Mouse (Mus musculus) adrenal gland, adult 18-20 months (tissue): Measurements from ENCODE around the gene Gm8113. TPM values are rescaled to one million over a fixed set of nuclear protein-coding genes. Genes with fewer than 3 reads are reported as not detected.
"Not testable (repeated sequence)": the region's sequence is repeated elsewhere in the genome, so short reads cannot be mapped to it uniquely, and the experiment has no call there.

ENCODE experiments used
- DNase-seq, 2 experiments: peaks; one replicate each; pipeline ENCODE4 v3.0.0; 2021 to 2022; ENCODE audit warnings: low spot score in 2 of 2
- long read RNA-seq, 2 experiments: library from polyadenylated mRNA; stranded (forward); transcript quantifications; one replicate each; pipeline ENCODE4 v2.0.0; 2021
- total RNA-seq, 2 experiments: library from RNA; stranded (reverse); gene quantifications; 1 replicate in 1 of 2; 2 replicates in 1 of 2; pipeline ENCODE4 v1.2.3; 2021

The Gm8113 gene
- 1 to 10 TPM in 1 of 2 experiments, under 1 TPM in 1; 0.48 to 2.1 TPM for total RNA-seq
- long read RNA-seq, experiment 1 = 0 reads
- long read RNA-seq, experiment 2 = 0 reads

DNA sequence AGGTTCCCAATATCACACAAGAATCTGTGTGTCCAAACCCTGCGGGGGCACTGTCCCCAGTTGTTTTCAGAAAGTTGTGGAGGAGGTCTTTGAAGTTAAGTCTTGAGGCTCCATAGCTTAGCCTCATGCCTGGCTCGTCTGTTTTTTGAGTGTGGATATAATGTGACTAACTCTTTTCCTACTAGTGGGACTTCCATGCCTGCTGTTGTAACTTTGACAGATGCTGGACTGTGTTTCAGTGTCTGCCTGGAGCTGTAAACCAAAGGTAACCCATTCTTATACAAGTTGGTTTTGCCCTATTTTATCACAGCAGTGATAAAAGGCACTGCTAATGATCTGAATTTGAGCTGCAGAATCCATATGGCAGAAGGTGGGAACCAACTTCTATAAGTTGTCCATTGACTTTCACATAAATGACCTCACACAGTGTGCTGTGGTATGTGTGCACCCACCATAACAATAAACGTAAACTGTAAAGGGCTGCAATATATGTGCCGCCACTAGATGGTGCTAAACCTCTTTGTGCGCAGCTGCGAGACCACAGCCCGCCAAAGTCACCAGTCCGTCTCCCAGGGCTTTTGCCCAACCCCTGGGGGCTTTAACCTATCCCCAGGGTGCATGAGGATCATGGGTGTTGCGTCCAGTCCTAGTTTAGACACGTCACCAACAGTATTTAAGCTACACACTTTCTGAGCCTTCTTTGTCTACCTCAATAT is at the start of gene Gm8113:
Gene Gm8113 (plus strand): TSS at position 703 of the 716 bp plus-strand sequence.
- DNase-seq = peak; percentile 33 to 38

DNA sequence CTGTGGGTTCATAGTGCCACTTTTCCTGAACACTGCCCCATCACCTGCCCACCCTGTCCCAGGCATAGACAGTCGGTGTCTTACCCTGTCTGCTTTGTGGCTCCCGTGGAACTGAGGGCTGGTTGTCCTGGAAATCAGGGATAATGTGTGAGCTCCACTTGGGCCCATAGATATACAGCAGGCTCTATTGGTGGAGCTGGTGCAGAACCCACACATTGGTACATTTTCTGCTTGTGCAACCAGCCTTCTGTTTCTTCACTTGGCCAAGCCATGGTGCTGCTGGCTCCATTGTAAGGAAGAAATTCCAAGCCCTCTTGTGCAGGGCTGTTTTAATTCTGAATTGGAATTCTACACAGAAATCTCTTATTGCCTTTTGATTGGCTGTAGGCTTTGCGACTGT is 49.8 kb upstream of the Gm8113 start, which contains the start of gene Ear1:
Gene Ear1 (minus strand): TSS at position 101 of the 400 bp plus-strand sequence.
- not testable (repeated sequence) for DNase-seq

- not testable (repeated sequence) for DNase-seq
These were observed 47.4 kb upstream of the Gm8113 start for GRCm38 (mm10) chr14:43877789-43878188.

- DNase-seq = not testable (repeated sequence)
These were observed 45.1 kb upstream of the Gm8113 start for GRCm38 (mm10) chr14:43879966-43880545.

DNA sequence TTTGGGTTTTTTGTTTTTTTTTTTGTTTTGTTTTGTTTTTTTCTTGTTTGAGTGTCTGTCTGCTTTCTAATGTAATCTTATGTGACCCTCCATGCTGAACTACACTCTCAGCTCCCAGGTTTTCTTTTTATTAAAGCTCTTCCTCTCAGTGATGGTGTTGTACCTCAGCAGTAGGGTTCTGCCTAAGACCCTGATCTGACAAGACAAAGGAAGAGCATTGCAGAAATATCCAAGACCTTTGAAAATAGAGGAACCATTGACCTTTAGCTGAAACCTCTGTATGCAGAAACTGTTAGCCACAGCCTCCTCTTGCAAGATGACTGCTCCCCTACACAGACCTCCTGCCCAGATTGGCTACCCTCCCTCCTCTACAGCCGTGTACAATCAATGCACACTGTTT is 39.0 kb upstream of the Gm8113 start:
- DNase-seq = not testable (repeated sequence)

DNA sequence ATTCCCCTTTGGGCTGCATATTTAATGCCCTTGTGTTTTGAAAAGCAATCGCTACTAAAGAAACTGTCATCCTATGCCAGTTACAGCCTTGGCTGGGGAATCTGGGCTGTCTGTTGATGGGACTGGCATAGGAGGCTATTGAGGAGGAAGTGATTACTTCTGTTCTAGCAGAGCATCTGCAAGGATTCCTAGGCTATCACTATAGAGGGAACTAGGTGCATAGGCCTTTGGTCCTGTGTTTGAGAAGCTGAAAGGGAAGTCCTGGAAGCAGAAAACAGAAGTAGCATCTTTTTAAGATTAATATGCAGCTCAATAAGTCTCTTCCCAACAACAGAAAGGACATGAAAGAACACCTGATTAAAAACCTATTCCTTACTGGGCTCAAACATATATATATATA is 33.9 kb upstream of the Gm8113 start:
- DNase-seq = not testable (repeated sequence)

DNA sequence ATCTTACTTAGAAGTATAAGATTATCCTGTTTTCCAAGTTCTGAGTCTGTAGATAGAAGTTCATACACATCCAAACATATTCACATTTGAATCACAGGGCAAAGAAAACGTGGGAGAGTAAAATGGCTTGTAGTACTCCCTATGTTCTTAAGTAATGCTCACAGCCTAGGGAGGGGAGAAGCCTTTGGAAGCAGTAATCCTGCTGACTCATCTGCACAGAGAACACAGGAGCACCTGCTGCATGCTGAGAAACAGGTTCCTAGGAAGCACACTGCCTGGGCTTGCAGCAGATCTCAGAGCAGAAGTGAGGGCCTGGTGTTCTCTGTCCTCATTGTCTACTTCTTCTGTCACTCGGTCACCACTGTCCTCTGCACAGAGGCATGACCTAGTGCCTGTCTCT is 29.8 kb upstream of the Gm8113 start:
- not testable (repeated sequence) for DNase-seq

DNA sequence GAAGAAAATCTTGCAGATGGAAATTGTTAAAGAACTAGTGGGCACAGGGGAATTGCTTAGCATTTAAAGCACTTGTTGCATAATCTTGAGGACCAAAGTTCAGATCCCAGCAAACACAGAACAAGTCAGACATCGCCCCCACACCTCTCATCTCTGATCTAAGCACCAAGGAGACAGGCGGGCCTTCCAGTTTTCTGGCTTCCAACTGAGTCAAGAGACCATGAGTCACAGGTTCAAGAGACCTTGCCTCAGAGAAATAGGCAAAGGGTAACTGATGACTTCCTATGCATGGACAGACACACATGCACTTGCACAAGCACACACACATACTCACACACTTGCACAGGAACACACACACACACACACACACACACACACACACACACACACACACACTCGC is 26.6 kb upstream of the Gm8113 start:
- DNase-seq = not testable (repeated sequence)

DNA sequence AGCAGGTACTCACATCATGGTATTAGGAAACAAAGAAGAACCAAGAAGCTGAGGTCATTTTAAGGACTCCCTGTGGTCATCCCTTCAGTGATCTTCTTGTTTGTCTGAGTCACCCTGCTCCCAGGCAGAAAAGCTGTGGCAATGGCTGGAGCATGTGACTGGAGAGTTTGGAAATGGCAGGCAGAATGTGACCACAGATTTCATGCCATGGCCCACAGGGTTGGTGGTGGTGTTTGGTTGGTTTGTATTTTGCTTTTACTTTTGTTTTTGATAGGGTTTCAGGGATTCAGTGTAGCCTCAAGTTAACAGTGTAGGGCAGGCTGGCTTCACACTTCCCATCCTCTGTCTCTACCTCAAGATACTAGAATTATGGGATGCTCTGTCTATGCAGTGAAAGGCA is 7.0 kb upstream of the Gm8113 start:
- DNase-seq = not testable (repeated sequence)

- DNase-seq = not testable (repeated sequence)
These were observed 1.7 kb upstream of the Gm8113 start, which contains the start of gene Ear10 for GRCm38 (mm10) chr14:43923459-43923858. Gene Ear10, minus strand, starts transcription at chr14:43923559.

- DNase-seq = peak in 1 of 2 experiments; percentile 3
These were observed 287 bp downstream of the Gm8113 start for GRCm38 (mm10) chr14:43925404-43925950.

- peak in 1 of 2 experiments; percentile 29 for DNase-seq
These were observed 7.8 kb downstream of the Gm8113 start for GRCm38 (mm10) chr14:43932991-43933390.

GRCm38 (mm10) chr14:43933399-43933798 is 8.2 kb downstream of the Gm8113 start:
- not testable (repeated sequence) for DNase-seq

DNA sequence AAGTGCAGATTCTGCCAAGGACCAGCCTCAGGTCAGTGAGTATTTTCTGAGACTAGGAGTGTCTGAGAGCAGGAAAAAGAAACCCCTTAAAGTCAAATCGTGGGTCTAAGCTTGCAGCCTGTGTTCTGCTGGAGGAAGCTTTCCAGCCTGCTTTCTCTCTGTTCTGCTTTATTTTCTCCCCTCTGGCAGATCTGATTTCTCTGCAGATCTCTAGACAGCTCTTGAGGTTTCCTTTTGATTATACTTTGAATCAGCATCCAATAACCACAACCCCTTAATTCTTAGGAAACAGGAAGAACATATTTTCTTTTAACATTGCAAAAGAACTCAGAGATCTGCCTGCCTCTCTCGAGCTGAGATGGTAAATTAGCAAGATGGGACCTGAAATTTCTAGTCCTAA is 28.2 kb downstream of the Gm8113 start:
- not testable (repeated sequence) for DNase-seq

DNA sequence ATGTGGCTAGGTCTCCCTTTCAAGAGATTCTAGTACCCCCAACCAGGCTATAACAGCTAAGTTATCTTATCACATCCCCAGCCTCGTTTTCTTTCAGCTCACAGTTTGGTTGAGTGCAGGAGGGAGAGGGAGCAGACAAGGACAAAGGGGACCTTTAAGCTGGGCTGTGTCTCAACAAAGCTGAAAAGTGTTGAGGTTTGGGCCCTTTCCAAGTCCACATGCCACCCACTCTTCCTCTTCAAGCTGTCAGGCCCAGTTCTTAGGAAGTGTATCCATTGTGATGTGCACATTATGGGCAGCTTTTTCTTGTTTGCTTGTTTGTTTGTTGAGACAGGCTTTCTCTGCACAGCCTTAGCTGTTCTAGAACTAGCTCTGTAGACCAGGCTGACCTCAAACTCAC is 29.9 kb downstream of the Gm8113 start:
- DNase-seq = not testable (repeated sequence)

GRCm38 (mm10) chr14:43956769-43957168 is 31.6 kb downstream of the Gm8113 start, which contains the start of gene Ang5:
Gene Ang5, plus strand, starts transcription at chr14:43957069.
- DNase-seq = not testable (repeated sequence)

Other genes with a start within 250 kb of the Gm8113 start
- gene Gm8165, start 248.2 kb upstream of the Gm8113 start, total RNA-seq = not detected
- 1 to 10 TPM; 1.3 to 1.5 TPM for gene Gm7324, start 227.6 kb upstream of the Gm8113 start, total RNA-seq
- not detected for gene Gm16506, start 197.9 kb upstream of the Gm8113 start, total RNA-seq
- gene Gm6526, start 177.5 kb upstream of the Gm8113 start, total RNA-seq = not detected
- gene Gm8180, start 140.6 kb upstream of the Gm8113 start, total RNA-seq = not detected
- not detected for gene Ear1, start 49.9 kb upstream of the Gm8113 start, total RNA-seq
- not detected for gene Ear10, start 1.8 kb upstream of the Gm8113 start, total RNA-seq
- not detected for gene Ang5, start 31.7 kb downstream of the Gm8113 start, total RNA-seq
- not detected for gene Ang6, start 76.9 kb downstream of the Gm8113 start, total RNA-seq
- 1 to 10 TPM; 1.2 to 2.1 TPM for gene Ear2, start 177.3 kb downstream of the Gm8113 start, total RNA-seq
- not detected for gene Gm3327, start 198.5 kb downstream of the Gm8113 start, total RNA-seq